Mouse (Mus musculus): Measurements from ENCODE around the gene Jund.

- no peak for TF ChIP-seq CTCF (IDR thresholded peaks at IDR 0.05)
- TF ChIP-seq EP300 (IDR thresholded peaks at IDR 0.05; ENCODE audit: insufficient read depth, low read depth, low read length) = no peak
- no peak for TF ChIP-seq POLR2A (IDR thresholded peaks at IDR 0.05; ENCODE audit: insufficient read depth, low read depth, low read length)
Observed at GRCm38 (mm10) chr8:70738211-70738610, 39.5 kb downstream of the Jund start.

Data from heart, adult 2 months (tissue).